Mouse (Mus musculus) neural tube, embryonic 10.5 days (tissue): ENCODE measurements around the gene Fam92b.

Experiments used
- DNase-seq: peaks from one replicate; pipeline ENCODE4 v3.0.0-alpha.2; 2017; ENCODE audit warnings: low spot score; ENCODE audit errors: extremely low spot score

Gene Fam92b

DNA sequence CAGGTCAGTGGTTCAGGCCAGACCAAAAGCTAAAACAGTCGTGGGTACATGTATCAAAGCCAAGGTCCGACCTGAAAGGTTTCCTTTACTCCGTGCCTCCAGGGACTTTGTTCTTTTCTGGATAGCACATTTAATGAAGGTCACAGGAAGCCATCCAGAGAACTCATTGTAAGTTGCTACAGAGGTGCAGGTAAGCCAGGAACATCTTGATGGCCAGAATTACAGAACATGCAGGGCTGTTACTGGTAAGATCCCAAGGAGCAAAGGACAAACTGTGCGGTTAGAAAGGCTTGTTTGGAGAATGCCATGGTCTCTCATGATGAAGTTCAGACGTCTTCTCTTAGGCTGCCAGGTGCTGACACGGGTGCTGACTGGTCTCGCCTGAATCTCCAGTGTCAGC is 60.7 kb downstream of the Fam92b start:
- no peak for DNase-seq
